Mouse (Mus musculus): ENCODE results near the gene Erfe.

Gene Erfe

GRCm38 (mm10) chr1:91420601-91421065 is 54.4 kb downstream of the Erfe start:
- no peak for DNase-seq (ENCODE audit: low read depth in 1 of 2, low spot score in 2 of 2)
